Comparison of ENCODE assay signal across 24 mouse cellular contexts in the genomic region with DNA sequence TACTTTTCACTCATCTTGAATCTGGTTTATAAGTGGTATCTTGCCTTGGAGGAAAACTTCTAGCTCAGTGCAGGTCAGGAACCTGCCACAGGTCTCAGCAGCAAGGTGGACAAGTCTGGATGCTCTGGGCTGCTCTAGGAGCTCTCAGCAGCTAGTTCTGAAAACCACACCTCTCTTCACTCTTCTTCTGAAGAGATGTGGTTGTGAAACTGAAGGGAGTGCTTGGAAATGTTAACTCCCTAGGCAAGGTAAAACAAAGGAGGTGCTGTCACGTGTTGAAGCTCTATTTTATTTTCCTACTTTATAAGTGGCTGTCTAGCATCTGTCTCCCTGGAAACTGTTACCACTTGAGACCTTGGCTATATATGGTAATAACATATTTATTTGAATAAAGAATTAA.
"Had no signal": no experiment of that assay in that cellular context is flagged by ENCODE, and none has a peak within 500 bp of the region (broad histone marks: within the 10 kb centered on the region; RNA-seq: fewer than 3 reads in every experiment).

No protein-coding gene starts in this region.

- H3K4me3 ChIP-seq: heart, adult 2 months; heart, embryonic 13.5 days; heart, embryonic 15.5 days; intestine, embryonic 15.5 days; layer of hippocampus, adult 2 months; left cerebral cortex, adult 2 months; limb, embryonic 10.5 days; limb, embryonic 12.5 days had no signal

- H3K9ac ChIP-seq: forebrain, postnatal 0 days; heart, embryonic 13.5 days; heart, embryonic 15.5 days; hindbrain, embryonic 14.5 days; intestine, embryonic 15.5 days; limb, embryonic 12.5 days had no signal

- H3K27me3 ChIP-seq: heart, embryonic 13.5 days; heart, embryonic 15.5 days; intestine, embryonic 15.5 days; limb, embryonic 12.5 days had no signal

- H3K4me2 ChIP-seq: heart, embryonic 11.5 days; heart, embryonic 13.5 days; heart, embryonic 15.5 days; hindbrain, embryonic 14.5 days; intestine, embryonic 15.5 days; limb, embryonic 12.5 days had no signal

- DNase-seq: forebrain, postnatal 0 days; gastrocnemius, postnatal 14 days; gastrocnemius, postnatal 36 days; heart, adult 11 months; heart, adult 2 months; heart, postnatal 14 days; heart, postnatal 36 days; kidney, adult 18-20 months; kidney, adult 8-10 months; kidney, postnatal 10 days; kidney, postnatal 25 days; kidney, postnatal 4 days had no signal

- H3K9me3 ChIP-seq: heart, embryonic 15.5 days; intestine, embryonic 15.5 days; limb, embryonic 10.5 days had no signal

- H3K4me1 ChIP-seq: intestine, embryonic 15.5 days had no signal

- H3K36me3 ChIP-seq: heart, embryonic 13.5 days; heart, embryonic 15.5 days; intestine, embryonic 15.5 days; limb, embryonic 12.5 days had no signal

- ATAC-seq: forebrain, postnatal 0 days; hindbrain, embryonic 16.5 days; inflammation-experienced regulatory T-cells, adult 6 months; intestine, embryonic 15.5 days; intestine, postnatal 0 days had no signal

- H3K27ac ChIP-seq: heart, adult 2 months; heart, embryonic 13.5 days; heart, embryonic 15.5 days; hindbrain, embryonic 14.5 days; intestine, embryonic 15.5 days; layer of hippocampus, adult 2 months; left cerebral cortex, adult 2 months had no signal
